Mouse (Mus musculus) frontal cortex, postnatal 10 days (tissue): Measurements from ENCODE around the gene Ccar1.
"Not testable (repeated sequence)": the region's sequence is repeated elsewhere in the genome, so short reads cannot be mapped to it uniquely, and the experiment has no call there.

Source experiments
- DNase-seq, 2 experiments: peaks; one replicate each; pipeline ENCODE4 v3.0.0; 2022; ENCODE audit warnings: low spot score in 2 of 2, mixed read lengths in 1 of 2

Gene Ccar1

DNA sequence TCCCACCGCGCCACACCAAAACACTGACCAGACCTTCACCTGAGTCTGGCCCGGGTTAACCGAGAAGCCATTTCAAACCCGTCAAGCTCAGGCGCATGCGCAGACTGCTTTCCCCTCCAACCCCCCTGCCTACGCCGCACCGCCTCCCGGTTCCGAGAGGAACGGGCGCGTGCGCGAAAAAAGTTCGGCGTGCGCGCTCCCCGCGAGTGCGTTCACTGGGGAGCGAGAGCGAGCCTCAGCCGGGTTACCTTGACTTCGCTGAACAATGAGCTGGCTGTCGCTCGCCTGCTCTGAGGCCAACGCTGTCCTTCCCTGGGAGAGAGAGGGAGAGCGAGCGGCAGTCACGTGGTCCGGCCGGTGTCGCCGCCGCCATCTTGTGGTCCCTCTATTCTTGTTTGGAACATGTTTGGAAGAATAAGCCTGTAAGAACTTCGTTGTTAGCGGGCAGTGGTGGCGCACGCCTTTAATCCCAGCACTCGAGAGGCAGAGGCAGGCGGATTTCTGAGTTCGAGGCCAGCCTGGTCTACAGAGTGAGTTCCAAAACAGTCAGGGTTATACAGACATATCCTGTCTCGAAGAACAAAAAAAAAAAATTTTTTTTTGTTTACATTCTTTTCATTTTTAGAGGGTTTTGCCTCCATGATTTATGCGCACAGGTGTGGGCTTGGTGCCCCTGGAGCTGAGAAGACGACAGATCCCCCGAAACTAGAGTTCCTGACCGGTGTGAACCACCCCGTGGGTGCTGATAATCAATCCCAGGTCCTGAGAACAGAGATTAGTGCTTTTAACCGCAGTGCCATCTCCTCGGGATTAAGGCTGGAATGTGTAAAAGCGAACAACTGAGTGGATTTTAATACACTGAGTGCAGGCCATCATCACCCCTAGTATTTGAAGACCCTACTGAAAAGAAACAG lies at the start of gene Ccar1:
Ccar1 (minus strand) TSS at position 110 of the 914 bp plus-strand sequence.
- peak; percentile 96 to 98 for DNase-seq

DNA sequence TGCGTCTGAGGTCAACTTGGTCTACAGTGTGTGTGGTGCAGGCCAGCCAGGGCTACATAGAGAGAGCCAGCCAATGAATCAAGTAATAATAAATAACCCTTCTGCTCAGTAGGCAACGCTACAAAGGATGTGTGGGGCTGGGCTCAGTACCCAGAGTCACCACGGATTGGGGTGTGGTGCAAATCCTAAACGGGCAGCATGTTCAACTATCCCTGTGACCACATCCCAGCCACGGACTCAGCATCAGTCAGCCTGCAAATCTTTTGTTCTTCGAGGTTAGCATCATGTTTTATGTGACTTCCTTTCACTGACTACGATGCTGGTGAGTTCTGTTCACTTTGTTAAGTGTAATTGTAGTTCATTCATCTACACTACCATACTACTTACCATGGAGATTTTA lies 48.6 kb upstream of the Ccar1 start:
- DNase-seq = no peak

DNA sequence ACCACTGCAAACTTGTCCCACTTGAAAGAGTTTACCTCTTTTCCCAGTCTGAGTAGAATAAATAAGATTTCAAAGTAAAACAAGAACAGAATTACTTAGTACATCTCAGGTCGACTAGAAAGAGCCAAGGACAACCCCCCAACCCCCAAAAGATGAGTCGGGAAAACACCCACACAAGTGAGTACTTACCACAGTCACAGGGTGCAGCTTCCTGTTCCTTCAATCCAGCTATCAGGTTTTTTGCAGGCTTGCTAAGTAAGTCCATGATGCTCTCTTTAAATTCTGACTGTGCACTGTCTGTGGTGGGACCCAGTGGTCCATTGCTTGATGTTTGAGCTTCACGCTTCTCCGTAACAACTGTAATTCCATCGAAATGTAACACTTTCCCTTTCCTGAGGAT lies 45.9 kb upstream of the Ccar1 start:
- DNase-seq = no peak

DNA sequence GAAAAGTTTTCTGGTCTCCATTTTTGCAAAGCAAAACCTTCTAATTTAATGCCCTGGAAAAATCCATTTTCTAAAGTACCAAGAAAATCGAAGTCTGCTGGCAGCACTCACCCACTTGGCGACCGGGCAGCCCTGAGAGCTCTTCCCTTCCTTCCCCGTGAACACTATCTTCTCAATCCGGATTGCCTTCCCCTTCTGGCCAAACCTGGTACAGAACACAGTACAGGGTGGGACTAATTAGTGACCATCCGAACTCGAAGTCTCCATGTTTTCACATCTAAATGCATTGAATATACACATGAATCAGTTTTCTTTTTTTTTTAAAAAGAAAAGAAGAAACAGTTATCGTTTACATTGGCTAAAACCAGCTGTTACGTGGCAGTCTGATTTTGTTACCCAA lies 40.7 kb upstream of the Ccar1 start:
- DNase-seq = no peak

DNA sequence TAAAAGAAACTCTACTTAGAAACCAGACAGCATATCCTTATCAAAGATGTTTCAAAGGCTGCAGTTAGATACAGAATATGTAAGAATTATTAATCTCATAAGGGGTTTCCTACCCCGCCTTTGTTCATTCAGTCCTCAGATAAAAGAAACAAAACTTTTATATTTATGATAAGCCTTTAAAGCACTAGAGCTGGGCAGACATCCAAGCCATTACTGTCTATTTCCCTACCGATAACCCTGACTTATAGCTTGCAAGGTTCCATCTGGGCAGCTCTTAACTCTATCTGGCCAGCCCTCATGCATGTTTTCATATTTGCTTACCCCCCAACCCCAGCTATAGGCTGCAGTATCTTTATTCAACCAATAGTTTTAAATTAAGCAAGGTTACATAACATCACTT lies 39.5 kb upstream of the Ccar1 start:
- DNase-seq = no peak

DNA sequence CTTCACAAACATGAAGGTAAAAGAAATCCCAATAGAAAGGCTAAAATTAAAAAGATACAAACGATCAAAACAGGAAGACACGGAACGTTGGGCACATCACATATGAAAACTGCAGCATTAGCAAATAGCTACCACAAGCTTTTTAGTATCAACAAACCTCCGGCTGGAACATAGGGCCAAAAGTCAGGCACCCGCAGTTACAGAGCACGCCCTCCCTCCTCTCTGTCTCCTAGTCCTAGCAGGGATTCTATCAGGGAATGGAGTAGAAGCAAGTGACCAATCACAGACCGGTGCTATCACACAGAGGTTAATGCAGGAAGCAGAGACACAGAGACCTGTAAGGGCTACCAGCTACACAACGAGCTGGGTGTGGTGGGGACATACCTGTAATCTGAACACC lies 32.4 kb upstream of the Ccar1 start:
- no peak for DNase-seq

DNA sequence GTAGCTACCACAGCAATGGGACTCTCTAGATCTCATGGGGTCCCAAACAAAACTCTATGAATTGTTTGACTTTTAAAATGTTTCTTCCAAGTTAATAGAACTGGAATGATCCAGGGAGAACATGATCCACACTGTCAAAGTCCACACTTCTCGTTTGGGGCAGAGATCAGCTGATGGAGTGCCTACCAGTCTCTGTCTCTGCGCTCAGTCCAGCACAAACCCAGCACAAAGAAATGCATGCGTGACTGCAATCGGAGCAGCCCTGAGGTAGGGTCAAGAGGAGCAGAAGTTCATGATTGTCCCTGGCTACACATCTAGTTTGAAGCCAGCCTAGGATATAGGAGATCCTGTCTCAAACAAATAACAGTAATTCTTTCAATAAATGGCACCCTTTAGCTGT lies 31.3 kb upstream of the Ccar1 start:
- DNase-seq = no peak

DNA sequence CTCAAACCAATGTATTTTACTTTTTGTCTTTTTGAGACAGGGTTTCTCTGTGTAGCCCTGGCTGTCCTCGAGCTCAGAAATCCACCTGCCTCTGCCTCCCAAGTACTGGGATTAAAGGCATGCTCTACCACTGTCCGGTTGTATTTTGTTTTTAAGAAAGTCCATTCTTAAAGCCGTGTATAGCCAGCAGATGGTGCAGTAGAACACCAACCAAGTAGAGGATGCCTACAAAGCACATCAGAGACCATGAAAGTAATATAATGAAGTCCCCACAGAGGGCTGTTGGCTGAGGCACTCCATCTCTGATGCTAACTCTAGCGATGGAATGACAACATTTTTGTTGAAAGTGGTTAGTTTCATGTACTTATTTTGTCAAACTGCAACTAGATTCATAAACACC lies 17.9 kb upstream of the Ccar1 start:
- DNase-seq = no peak

DNA sequence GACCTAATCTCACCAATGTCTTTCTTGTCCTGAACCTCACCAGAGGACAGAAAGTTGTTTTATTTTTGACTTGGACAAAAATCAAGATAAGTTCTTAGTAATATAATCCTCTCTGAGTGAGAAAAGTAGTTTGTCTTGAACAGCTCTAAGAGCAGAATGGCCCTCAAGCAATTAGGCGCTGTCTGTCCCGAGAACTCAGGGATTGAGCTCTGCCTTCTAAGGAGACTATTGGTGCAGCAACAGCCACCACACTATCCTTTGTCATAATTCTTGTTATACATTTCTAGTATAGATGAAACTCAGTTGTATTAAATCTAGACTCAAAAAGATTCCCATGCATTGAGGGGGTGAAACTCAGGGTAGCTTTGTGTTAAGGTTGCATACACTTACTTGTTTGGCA lies 16.7 kb upstream of the Ccar1 start:
- no peak for DNase-seq

DNA sequence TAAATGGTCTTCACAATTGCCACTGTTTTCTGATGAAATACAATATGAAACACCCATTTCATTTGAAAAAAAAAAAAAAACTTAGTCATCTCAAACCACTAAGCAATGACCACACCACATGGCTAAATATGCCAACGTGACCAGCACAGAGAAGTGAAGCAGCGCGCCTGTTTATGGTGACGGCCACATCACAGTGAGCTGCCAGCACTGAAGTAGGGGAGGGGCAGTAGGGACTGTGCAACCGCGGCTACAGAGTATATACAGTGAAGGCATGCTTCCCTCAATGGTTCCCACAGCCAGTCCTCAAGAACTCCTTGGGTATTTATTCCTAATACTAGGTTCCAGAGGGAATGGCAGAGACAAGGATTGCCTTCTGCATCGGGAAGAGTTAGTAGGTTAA lies 16.2 kb upstream of the Ccar1 start:
- DNase-seq = no peak

DNA sequence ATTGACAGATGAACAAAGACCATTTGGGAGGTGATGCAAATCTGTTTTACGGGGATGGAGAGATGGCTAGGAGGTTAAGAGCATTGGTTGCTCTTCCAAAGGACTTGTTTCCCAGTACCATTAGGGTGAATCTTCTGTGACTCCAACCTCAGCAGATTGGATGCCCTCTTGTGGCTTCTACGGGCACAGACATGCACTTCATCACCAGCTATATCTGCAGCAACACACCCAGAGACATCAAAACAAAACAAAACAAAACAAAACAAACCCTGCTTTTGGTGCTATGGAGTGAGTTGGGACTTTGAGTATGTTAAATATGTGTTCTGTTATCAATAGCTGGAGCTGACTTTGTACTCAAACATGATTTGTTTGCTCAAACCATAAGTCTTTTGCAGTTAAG lies 12.0 kb upstream of the Ccar1 start:
- DNase-seq = no peak

DNA sequence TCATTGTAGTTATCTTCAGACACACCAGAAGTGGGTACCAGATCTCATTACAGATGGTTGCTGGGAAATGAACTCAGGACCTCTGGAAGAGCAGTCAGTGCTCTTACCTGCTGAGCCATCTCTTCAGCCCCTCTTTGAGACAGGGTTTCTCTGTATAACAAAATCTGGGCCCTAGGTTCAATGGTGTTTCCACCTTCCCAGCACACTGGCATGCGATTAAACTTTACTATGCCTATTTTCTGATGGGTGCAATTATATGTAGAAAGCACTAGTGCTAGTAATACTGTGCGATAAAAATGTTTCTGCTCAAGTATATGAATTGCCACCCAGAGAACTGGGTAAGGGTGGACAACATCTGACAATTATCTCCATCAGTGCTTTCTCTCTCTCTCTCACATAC lies 11.2 kb upstream of the Ccar1 start:
- DNase-seq = no peak

DNA sequence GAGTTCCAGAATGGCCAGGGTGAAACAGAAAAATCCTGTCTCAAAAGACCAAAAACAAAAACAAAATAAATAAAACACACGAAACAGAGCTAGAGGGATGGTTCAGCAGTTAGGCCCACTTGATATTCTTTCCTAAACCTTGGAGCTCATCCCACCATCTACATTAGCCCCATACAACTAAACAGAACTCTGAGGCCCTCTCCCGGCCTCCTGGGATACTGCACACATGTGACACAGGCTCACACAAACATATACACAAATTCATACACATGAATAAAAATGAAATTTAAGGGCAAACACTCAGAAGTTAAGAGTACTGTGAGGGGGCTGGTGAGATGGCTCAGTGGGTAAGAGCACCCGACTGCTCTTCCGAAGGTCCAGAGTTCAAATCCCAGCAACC lies 2.1 kb upstream of the Ccar1 start:
- DNase-seq = no peak

DNA sequence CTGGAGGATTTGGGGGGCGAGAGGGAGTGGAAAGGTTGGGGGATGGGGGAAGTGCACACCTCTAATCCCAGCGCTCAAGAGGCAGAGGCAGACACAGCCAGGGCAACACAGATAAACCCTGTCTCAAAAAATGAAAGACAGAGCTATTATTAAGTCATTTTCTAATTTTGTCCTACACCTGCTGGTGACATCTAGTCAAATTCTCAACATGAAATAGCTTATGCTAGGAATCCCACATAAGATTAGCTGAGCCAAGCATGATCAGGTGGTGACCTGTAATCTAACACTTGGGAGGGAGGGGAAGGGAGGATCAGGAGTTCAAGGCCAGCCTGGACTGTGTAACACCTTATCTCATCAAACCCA lies 986 bp upstream of the Ccar1 start:
- DNase-seq = no peak

DNA sequence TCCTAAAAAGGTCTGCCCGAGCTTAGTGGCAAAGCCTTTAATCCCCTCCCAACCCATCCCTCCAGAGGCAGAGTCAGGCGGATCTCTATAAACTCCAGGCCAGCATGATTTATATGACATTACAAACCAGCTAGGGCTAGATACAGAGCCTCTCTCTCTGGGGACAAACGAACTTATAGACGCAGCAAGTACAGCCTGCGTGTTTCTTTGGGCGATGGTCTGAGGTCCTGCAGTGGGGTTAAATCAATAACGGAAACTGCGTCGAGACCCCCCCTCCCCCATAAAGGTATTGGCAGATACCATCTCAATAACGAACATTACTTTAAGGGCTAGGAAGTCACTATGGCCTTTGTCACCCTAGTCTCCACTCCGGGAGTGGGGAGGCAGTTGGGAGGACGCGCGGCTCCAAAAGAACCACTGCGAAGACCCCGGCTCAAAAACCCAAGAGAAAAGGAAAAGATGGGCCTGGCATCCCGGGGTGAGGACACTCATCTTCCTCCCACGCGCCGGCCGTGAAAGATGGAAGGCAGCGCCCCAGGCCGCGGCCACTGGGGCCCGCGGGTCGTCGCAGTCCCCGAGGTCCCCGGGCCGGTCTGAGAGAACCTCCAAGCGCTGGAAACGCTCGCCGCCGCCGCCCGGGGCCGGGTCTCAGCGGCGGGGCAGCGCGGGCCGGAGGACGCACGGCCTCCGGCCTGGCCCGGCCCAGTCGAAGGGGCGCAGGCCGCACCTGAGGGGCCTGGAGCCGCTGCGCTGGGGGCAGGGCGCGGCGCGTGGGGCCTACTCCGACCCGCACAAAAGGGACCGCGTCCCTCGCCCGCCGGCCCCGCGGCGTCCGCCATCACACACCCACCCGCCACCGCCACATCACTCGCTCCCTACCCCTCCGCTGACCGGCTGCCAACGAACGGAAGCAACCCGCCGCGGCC lies 572 bp downstream of the Ccar1 start:
- DNase-seq = peak; percentile 26 to 52

DNA sequence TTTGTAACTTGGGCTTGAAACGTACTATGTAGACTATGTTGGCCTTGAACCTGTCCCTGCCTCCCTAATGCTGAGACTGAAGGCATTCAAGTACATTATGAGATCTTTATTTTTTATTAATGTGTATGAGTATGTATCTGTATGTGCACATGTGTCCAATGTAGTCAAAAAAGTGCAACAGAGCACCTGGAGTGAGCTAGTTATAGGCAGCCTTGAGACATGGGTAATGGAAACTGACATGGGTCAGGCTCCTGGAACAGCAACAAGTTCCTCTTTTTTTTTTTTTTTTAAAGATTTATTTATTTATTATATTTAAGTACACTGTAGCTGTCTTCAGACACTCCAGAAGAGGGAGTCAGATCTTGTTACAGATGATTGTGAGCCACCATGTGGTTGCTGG lies 10.3 kb downstream of the Ccar1 start:
- DNase-seq = not testable (repeated sequence)

DNA sequence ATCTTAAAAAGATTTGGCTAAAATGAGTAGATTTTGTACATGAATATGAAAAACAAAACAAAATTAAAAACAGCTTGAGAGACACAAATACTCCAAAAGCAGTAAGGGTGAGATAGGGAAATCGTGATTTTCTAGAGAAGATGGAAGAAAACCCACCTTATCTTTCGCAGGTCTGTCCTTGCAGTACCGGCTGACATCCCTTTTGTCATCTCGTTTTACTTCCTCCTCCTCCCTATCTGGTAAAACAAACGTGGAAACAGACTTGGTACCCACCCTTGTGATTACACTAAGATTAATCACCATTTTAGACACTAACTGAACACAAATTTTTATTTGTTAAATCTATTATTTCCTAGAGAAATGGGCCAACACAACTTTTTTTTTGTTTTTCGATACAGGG lies 41.3 kb downstream of the Ccar1 start:
- DNase-seq = no peak

DNA sequence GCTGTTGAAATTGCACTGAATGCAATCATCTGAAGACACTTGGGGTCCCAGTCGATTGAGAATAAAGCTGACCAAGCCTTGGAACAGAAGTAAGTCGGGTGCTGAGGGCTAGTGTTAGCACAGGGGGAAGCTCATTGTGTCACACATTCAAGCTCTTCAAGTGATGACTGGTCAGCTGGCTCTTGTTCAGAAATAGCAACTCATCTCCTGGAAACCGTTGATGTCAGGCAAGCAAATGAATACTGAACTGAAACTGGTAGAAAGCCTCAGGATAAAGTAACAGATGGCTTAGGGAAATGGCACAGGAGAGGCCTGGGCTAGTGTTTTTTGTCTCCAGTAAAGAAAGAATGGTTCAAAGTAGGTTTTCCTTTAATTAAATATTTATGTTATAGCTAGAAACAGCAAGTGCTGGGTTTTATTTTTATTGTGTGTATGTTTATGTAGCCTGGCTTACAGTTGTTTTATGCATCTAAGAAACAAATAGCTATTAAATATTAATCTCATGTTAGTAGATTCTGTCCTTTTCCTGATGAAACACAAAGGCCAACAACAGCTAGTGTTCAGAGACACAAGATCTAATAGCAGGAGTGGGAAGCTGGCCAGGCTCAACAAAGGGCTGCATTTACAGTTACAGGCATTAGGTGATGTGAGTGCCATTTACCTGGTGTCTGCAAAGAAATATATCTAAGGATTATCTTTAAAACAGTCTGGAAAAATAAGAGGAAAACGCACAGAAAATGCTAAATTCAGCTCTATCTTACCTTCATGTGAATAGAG lies 51.9 kb downstream of the Ccar1 start:
- DNase-seq = peak in 1 of 2 experiments; percentile 25

DNA sequence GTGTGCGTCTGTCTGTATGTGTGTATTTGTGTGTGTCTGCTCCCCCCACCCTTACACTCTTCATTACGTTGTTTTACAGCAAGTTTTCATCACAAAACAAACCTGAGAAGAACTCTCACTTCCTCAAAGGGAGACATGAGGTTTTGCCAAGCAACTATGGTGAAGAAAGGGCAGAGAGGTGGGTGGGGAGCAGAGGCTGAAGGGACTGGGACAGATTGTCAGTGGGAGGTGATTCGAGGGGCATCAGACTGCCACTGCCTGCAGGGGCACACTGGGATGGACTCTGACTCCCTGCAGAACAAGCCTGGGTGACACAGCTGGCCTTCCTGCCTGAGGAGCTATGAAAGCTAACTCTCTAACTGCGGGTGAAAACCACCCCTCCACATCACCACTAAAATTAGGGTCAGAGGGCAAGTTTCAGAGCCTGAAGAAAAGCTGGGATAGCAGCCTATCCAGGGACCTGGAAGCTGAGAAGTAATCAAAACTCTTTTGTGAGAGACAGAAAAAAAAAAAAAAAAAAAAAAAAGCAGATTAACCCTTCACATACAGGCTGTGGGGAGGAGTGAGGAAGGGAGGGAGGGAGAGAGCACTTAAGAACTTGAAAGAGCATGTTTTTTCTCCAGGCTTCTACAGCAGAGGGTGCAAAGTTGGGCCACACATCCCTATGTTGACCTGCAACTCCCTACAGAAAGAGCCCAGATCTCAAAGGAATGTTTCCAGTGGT lies 55.0 kb downstream of the Ccar1 start:
- no peak for DNase-seq

DNA sequence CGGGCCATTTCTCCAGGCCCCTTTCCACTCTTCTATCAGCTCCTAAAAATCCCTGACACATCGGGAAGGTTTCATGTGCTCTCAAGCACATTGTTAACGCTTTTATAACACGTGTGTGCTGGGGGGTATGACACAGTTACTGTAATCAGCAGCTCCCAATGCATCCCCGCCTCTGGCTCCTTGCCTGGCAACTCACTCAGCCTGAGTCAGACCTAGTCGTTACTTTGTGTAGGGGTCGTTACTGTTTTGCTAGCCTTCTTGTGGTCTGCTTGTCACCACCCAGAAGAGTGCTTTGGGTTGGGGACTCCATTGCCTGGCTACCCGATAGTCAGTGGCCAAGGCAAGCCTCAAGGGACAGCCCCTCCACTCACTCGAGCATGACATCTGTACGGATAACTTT lies 61.3 kb downstream of the Ccar1 start:
- DNase-seq = no peak
